Mouse (Mus musculus): ENCODE measurements around the gene Fbxw8.

Gene Fbxw8

GRCm38 (mm10) chr5:118045385-118045784 lies 109.9 kb downstream of the Fbxw8 start:
- no peak for DNase-seq (ENCODE audit: low read depth, low spot score)

- DNase-seq (ENCODE audit: low read depth, low spot score): no peak
Measured at GRCm38 (mm10) chr5:118044907-118045306, 110.4 kb downstream of the Fbxw8 start.

GRCm38 (mm10) chr5:118043761-118044160 lies 111.5 kb downstream of the Fbxw8 start:
- no peak for DNase-seq (ENCODE audit: low read depth, low spot score)

GRCm38 (mm10) chr5:118042599-118042998 lies 112.7 kb downstream of the Fbxw8 start:
- DNase-seq (ENCODE audit: low read depth, low spot score): no peak

GRCm38 (mm10) chr5:118039241-118039668 lies 116.0 kb downstream of the Fbxw8 start:
- no peak for DNase-seq (ENCODE audit: low read depth, low spot score)

- peak; percentile 87 for DNase-seq (ENCODE audit: low read depth, low spot score)
Measured at GRCm38 (mm10) chr5:118037798-118038484, 117.3 kb downstream of the Fbxw8 start.

- peak; percentile 7 for DNase-seq (ENCODE audit: low read depth, low spot score)
Measured at GRCm38 (mm10) chr5:118036888-118037797, 118.1 kb downstream of the Fbxw8 start.

- no peak for DNase-seq (ENCODE audit: low read depth, low spot score)
Measured at GRCm38 (mm10) chr5:118035786-118036185, 119.5 kb downstream of the Fbxw8 start.

- no peak for DNase-seq (ENCODE audit: low read depth, low spot score)
Measured at GRCm38 (mm10) chr5:118034632-118035031, 120.6 kb downstream of the Fbxw8 start.

- DNase-seq (ENCODE audit: low read depth, low spot score): no peak
Measured at GRCm38 (mm10) chr5:118033740-118034139, 121.5 kb downstream of the Fbxw8 start.

GRCm38 (mm10) chr5:118033328-118033727 lies 121.9 kb downstream of the Fbxw8 start:
- no peak for DNase-seq (ENCODE audit: low read depth, low spot score)

GRCm38 (mm10) chr5:118031508-118031907 lies 123.8 kb downstream of the Fbxw8 start:
- DNase-seq (ENCODE audit: low read depth, low spot score): no peak

- no peak for DNase-seq (ENCODE audit: low read depth, low spot score)
Measured at GRCm38 (mm10) chr5:118031059-118031458, 124.2 kb downstream of the Fbxw8 start.

GRCm38 (mm10) chr5:118030022-118030675 lies 125.1 kb downstream of the Fbxw8 start:
- no peak for DNase-seq (ENCODE audit: low read depth, low spot score)

- peak; percentile 61 for DNase-seq (ENCODE audit: low read depth, low spot score)
Measured at GRCm38 (mm10) chr5:118029420-118029819, 125.8 kb downstream of the Fbxw8 start.

- DNase-seq (ENCODE audit: low read depth, low spot score): no peak
Measured at GRCm38 (mm10) chr5:118029035-118029408, 126.2 kb downstream of the Fbxw8 start.

GRCm38 (mm10) chr5:118028191-118029034 lies 126.9 kb downstream of the Fbxw8 start:
- DNase-seq (ENCODE audit: low read depth, low spot score): no peak

GRCm38 (mm10) chr5:118027698-118028190 lies 127.5 kb downstream of the Fbxw8 start, which contains the start of gene Tesc:
Gene Tesc, plus strand, starts transcription at chr5:118027743.
- no peak for DNase-seq (ENCODE audit: low read depth, low spot score)

GRCm38 (mm10) chr5:118027101-118027697 lies 128.1 kb downstream of the Fbxw8 start:
- no peak for DNase-seq (ENCODE audit: low read depth, low spot score)

GRCm38 (mm10) chr5:118026343-118026742 lies 128.9 kb downstream of the Fbxw8 start:
- no peak for DNase-seq (ENCODE audit: low read depth, low spot score)

GRCm38 (mm10) chr5:118025880-118026279 lies 129.4 kb downstream of the Fbxw8 start:
- DNase-seq (ENCODE audit: low read depth, low spot score): no peak
